Mouse (Mus musculus) kidney, postnatal 0 days (tissue): Measurements from ENCODE around the gene Cd160. TPM values are rescaled to one million over a fixed set of nuclear protein-coding genes. Genes with fewer than 3 reads are reported as not detected.

Source experiments
- ATAC-seq: fragments of 200-750 bp; cut with Nextera tagmentation; replicated peaks from 2 replicates; pipeline ENCODE4 v1.8.0; 2017; ENCODE audit warnings: low read depth, moderate number of reproducible peaks, moderate TSS enrichment, moderate library complexity; ENCODE audit not compliant: low FRiP score
- DNase-seq: peaks from one replicate; pipeline ENCODE4 v3.0.0-alpha.2; 2016; ENCODE audit warnings: low spot score
- H3K27ac ChIP-seq: fragments of 300-500 bp; sonication (generic); 2 replicates; pipeline ENCODE4 v1.5.1; 2014; ENCODE audit warnings: mild to moderate bottlenecking
- H3K27me3 ChIP-seq: fragments of 300-500 bp; sonication (generic); 2 replicates; pipeline ENCODE4 v1.6.1; 2014; ENCODE audit warnings: low read length, mixed read lengths; ENCODE audit not compliant: insufficient read depth
- H3K36me3 ChIP-seq: fragments of 300-500 bp; sonication (generic); 2 replicates; pipeline ENCODE4 v1.6.1; 2014; ENCODE audit warnings: low read length, mixed read lengths; ENCODE audit not compliant: insufficient read depth
- H3K4me1 ChIP-seq: fragments of 300-500 bp; sonication (generic); replicated peaks from 2 replicates; pipeline ENCODE4 v1.6.1; 2014; ENCODE audit warnings: antibody characterized with exemption, low read length, mixed read lengths; ENCODE audit not compliant: insufficient read depth
- H3K4me2 ChIP-seq: fragments of 300-500 bp; sonication (generic); 2 replicates; pipeline ENCODE4 v1.6.1; 2014; ENCODE audit warnings: mild to moderate bottlenecking, low read length, moderate library complexity, mixed read lengths
- H3K4me3 ChIP-seq: fragments of 300-500 bp; sonication (generic); replicated peaks from 2 replicates; pipeline ENCODE4 v1.5.1; 2014; ENCODE audit warnings: low read depth, low read length
- H3K9ac ChIP-seq: fragments of 300-500 bp; sonication (generic); 2 replicates; pipeline ENCODE4 v1.6.1; 2014; ENCODE audit warnings: low read depth, low read length
- H3K9me3 ChIP-seq: fragments of 300-500 bp; sonication (generic); replicated peaks from 2 replicates; pipeline ENCODE4 v1.6.1; 2016; ENCODE audit warnings: low read length, inconsistent platforms, mixed read lengths
- CTCF ChIP-seq: IDR thresholded peaks from 2 replicates; pipeline ENCODE4 v1.5.1; 2016; ENCODE audit warnings: antibody characterized with exemption, low read depth, mild to moderate bottlenecking, moderate library complexity
- WGBS: fragments of 180-500 bp; shearing (Covaris S2); extraction: QIAGEN DNeasy Blood & Tissue Kit; methylation state at CpG from one replicate; pipeline ENCODE4 v1.1.7; 2014; 5-methylcytosine and 5-hydroxymethylcytosine counted together
- polyA plus RNA-seq: library from polyadenylated mRNA; unstranded; fragments of >200 nt; fragmentation: Nextera tagmentation; extraction: Ambion mirVana; gene quantifications from 2 replicates; pipeline ENCODE4 v1.2.1, GENCODE M21; 2015

Gene Cd160
- polyA plus RNA-seq, 1 experiment from 2014 or later = 0.09 TPM

- DNase-seq (no peak), ATAC-seq (0 out of 2 replicates have a peak, but pooled peaks have one; percentile 45)
- Histone ChIP-seq H3K27ac (no peak overlapping the region), H3K9me3 (no peaks in the 10 kb centered on the region), H3K36me3 (no peaks in the 10 kb centered on the region), H3K9ac (no peak overlapping the region), H3K4me2 (no peak overlapping the region), H3K4me1 (no peaks in the 10 kb centered on the region), H3K27me3 (no peaks in the 10 kb centered on the region), H3K4me3 (no peak overlapping the region)
- WGBS = 29% methylated on average over 3 of the region's 3 CpGs
- no peak for TF ChIP-seq CTCF
Measured at GRCm38 (mm10) chr3:96823701-96824100, 5.5 kb downstream of the Cd160 start.

GRCm38 (mm10) chr3:96821581-96821980 lies 7.6 kb downstream of the Cd160 start:
- Histone ChIP-seq H3K4me2 (no peak overlapping the region), H3K9ac (no peak overlapping the region), H3K27me3 (no peaks in the 10 kb centered on the region), H3K4me3 (no peak overlapping the region), H3K36me3 (no peaks in the 10 kb centered on the region), H3K27ac (no peak overlapping the region), H3K4me1 (no peaks in the 10 kb centered on the region), H3K9me3 (no peaks in the 10 kb centered on the region)
- 95% methylated on average over 4 of the region's 4 CpGs for WGBS
- DNase-seq (no peak), ATAC-seq (no peak)
- no peak for TF ChIP-seq CTCF

DNA sequence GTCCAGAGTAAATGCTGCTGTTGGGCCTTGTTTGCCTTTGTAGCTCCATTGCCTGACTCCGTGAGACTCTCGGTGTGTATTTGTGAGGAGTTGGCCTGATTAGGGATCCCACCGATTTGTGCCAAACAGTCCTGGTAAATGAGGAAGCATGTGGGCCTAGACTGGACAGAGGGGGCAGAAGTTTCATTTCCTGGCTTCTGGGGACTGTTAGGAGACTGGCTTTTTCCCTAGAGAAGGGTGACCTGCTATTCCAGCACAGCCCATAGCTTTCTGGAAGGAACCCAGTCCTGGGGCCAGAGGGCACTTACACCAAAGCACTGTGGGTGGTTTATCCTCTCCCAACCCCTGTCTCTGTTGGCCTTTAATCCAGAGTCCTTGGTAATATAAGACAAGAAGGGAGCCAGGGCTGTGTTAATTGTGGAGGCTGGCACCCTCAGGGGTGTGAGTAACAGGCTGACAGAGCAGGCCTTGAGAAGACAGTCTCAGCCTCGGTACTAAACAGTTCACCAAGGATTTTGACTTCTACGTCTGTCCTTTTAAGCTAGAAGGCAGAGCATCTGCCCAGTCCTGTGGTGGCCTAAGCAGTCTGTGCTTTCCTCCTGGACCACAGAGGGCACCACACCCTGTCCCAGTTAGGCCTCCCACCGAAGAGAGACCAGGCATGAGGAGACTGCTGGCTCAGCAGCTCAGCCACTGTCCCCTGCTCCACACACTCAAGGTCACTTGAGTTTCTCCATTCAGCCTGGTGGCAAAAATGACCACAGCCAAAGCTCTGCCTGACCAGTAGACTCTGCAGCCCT lies 8.8 kb downstream of the Cd160 start:
- Histone ChIP-seq H3K4me3 (no peak overlapping the region), H3K27me3 (no peaks in the 10 kb centered on the region), H3K36me3 (no peaks in the 10 kb centered on the region), H3K4me2 (no peak overlapping the region), H3K4me1 (no peaks in the 10 kb centered on the region), H3K9ac (no peak overlapping the region), H3K27ac (no peak overlapping the region), H3K9me3 (no peaks in the 10 kb centered on the region)
- WGBS = 81% methylated on average over 6 of the region's 6 CpGs
- ATAC-seq = peak; percentile 53; the same call in 1 of the 2 replicates
- no peak for DNase-seq
- TF ChIP-seq CTCF = no peak

DNA sequence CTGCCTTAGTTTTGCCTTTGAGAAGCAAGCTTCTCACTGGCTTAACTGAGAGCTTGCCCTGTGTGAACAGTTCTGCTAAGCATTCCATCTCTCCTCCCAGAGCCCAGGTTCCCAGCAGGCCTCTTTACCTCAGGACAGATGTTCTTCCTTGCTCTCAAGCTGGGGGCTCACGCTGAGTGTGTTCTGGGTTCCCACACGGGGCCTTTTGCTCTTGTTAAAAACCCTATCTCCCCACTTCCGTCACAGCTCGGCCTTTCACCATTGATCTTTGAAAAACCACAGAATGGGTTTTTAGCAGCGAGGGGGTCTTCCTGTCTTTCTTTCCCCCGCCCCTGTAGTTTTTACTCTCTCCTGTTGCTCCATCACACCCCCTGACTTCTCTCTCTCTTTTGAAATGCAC lies 14.8 kb downstream of the Cd160 start:
- no peak for TF ChIP-seq CTCF
- Histone ChIP-seq H3K27ac (no peak overlapping the region), H3K4me3 (no peak overlapping the region), H3K9ac (no peak overlapping the region), H3K4me2 (no peak overlapping the region), H3K36me3 (no peaks in the 10 kb centered on the region), H3K27me3 (no peaks in the 10 kb centered on the region), H3K9me3 (no peaks in the 10 kb centered on the region), H3K4me1 (no peaks in the 10 kb centered on the region)
- 77% methylated on average over 6 of the region's 6 CpGs for WGBS
- no peak for ATAC-seq
- no peak for DNase-seq

GRCm38 (mm10) chr3:96813591-96814244 lies 15.4 kb downstream of the Cd160 start:
- no peak for DNase-seq
- Histone ChIP-seq H3K4me1 (no peaks in the 10 kb centered on the region), H3K4me3 (no peak overlapping the region), H3K4me2 (no peak overlapping the region; the same call in 1 of the 2 replicates), H3K9ac (no peak overlapping the region), H3K9me3 (no peaks in the 10 kb centered on the region), H3K27ac (no peak overlapping the region), H3K36me3 (no peaks in the 10 kb centered on the region), H3K27me3 (no peaks in the 10 kb centered on the region)
- 0 out of 2 replicates have a peak, but pooled peaks have one; percentile 42 for ATAC-seq
- TF ChIP-seq CTCF = no peak
- 50% methylated on average over 7 of the region's 7 CpGs for WGBS

DNA sequence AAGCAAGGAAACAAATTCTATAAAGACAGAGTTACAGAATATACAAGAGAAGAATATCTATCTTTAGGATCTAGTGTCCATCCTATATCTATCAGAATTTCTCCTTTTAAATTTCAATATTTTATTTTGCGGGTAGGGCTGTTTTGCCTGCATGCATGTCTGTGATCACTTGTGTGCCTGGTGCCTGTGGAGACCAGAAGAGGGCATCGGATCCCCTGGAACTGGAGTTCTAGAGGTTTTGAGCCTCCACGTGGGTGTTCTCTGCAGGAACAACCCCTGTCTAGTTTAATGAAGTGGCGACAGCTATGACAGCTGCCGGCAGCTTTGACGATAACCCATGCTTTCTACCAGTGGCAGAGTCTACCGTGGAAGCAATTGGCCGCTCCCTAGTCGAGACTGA lies 16.0 kb downstream of the Cd160 start:
- 18% methylated on average over 9 of the region's 9 CpGs for WGBS
- Histone ChIP-seq H3K4me1 (no peaks in the 10 kb centered on the region), H3K36me3 (no peaks in the 10 kb centered on the region), H3K9ac (no peak overlapping the region), H3K27ac (no peak overlapping the region), H3K4me3 (no peak overlapping the region), H3K27me3 (no peaks in the 10 kb centered on the region), H3K4me2 (peak overlapping the region; percentile 30), H3K9me3 (no peaks in the 10 kb centered on the region)
- DNase-seq = peak; percentile 69
- peak; percentile 60; the same call in 1 of the 2 replicates for TF ChIP-seq CTCF
- peak; percentile 64; the same call in 1 of the 2 replicates for ATAC-seq
